Mouse (Mus musculus) lung, embryonic 15.5 days (tissue): ENCODE results near the gene Lrrc75b. TPM values are rescaled to one million over a fixed set of nuclear protein-coding genes. Genes with fewer than 3 reads are reported as not detected.
"Not testable (repeated sequence)": the region's sequence is repeated elsewhere in the genome, so short reads cannot be mapped to it uniquely, and the experiment has no call there.

Source experiments
- ATAC-seq: fragments of 200-750 bp; cut with Nextera tagmentation; 2 replicates; pipeline ENCODE4 v1.8.0; 2017; ENCODE audit warnings: moderate number of reproducible peaks, borderline replicate concordance; ENCODE audit not compliant: low FRiP score, low TSS enrichment; ENCODE audit errors: extremely low read depth
- H3K27ac ChIP-seq: fragments of 300-500 bp; sonication (generic); 2 replicates; pipeline ENCODE4 v1.5.1; 2015; ENCODE audit warnings: moderate library complexity, mild to moderate bottlenecking, inconsistent platforms
- H3K27me3 ChIP-seq: fragments of 300-500 bp; sonication (generic); 2 replicates; pipeline ENCODE4 v1.6.1; 2015; ENCODE audit warnings: inconsistent platforms
- H3K36me3 ChIP-seq: fragments of 300-500 bp; sonication (generic); 2 replicates; pipeline ENCODE4 v1.6.1; 2015; ENCODE audit warnings: inconsistent platforms
- H3K4me1 ChIP-seq: fragments of 300-500 bp; sonication (generic); 2 replicates; pipeline ENCODE4 v1.6.1; 2015; ENCODE audit warnings: inconsistent platforms
- H3K4me2 ChIP-seq: fragments of 300-500 bp; sonication (generic); 2 replicates; pipeline ENCODE4 v1.6.1; 2015; ENCODE audit warnings: inconsistent platforms, mild to moderate bottlenecking, moderate library complexity
- H3K4me3 ChIP-seq: fragments of 300-500 bp; sonication (generic); 2 replicates; pipeline ENCODE4 v1.5.1; 2015; ENCODE audit warnings: mild to moderate bottlenecking, inconsistent platforms
- H3K9ac ChIP-seq: fragments of 300-500 bp; sonication (generic); 2 replicates; pipeline ENCODE4 v1.6.1; 2015; ENCODE audit warnings: inconsistent platforms
- H3K9me3 ChIP-seq: fragments of 300-500 bp; sonication (generic); 2 replicates; pipeline ENCODE4 v1.6.1; 2016; ENCODE audit warnings: inconsistent platforms
- WGBS: fragments of 180-500 bp; shearing (Covaris S2); methylation state at CpG from one replicate; pipeline ENCODE4 v1.1.7; 2015; 5-methylcytosine and 5-hydroxymethylcytosine counted together
- polyA plus RNA-seq: library from polyadenylated mRNA; unstranded; fragments of >200 nt; fragmentation: Nextera tagmentation; extraction: Ambion mirVana; gene quantifications from 2 replicates; pipeline ENCODE4 v1.2.1, GENCODE M21; 2015

Gene Lrrc75b
- polyA plus RNA-seq, 1 experiment from 2014 or later: 1.1 TPM

- 95% methylated on average over 9 of the region's 9 CpGs for WGBS
- H3K4me3 ChIP-seq, H3K9ac ChIP-seq, ATAC-seq, H3K4me1 ChIP-seq, H3K9me3 ChIP-seq, H3K4me2 ChIP-seq, H3K27ac ChIP-seq, H3K27me3 ChIP-seq: not testable (repeated sequence)
- peaks cover 53% of the 10 kb centered on the region for H3K36me3 ChIP-seq
Measured at GRCm38 (mm10) chr10:75525450-75525849, 34.7 kb downstream of the Lrrc75b start.

- Histone ChIP-seq H3K36me3 (peaks cover 57% of the 10 kb centered on the region), H3K27ac (no peak overlapping the region), H3K9ac (no peak overlapping the region), H3K4me1 (peaks cover 27% of the 10 kb centered on the region), H3K27me3 (no peaks in the 10 kb centered on the region), H3K4me2 (no peak overlapping the region), H3K4me3 (no peak overlapping the region), H3K9me3 (no peaks in the 10 kb centered on the region)
- WGBS: 79% methylated on average over 4 of the region's 4 CpGs
- ATAC-seq: no peak
Measured at GRCm38 (mm10) chr10:75521643-75522042, 38.5 kb downstream of the Lrrc75b start.

- H3K36me3 ChIP-seq: peaks cover 53% of the 10 kb centered on the region
Measured at GRCm38 (mm10) chr10:75520581-75520980, 39.5 kb downstream of the Lrrc75b start.

GRCm38 (mm10) chr10:75517758-75518143, 42.4 kb downstream of the Lrrc75b start, which contains the start of gene Gucd1:
Gucd1 (minus strand) TSS chr10:75517972.
- Histone ChIP-seq H3K27ac (peak within 1 kb of the TSS; percentile 99), H3K4me1 (peaks cover 41% of the 10 kb centered on the region), H3K4me2 (peak within 1 kb of the TSS; percentile 78), H3K36me3 (peaks cover 27% of the 10 kb centered on the region), H3K4me3 (peak within 1 kb of the TSS; percentile 72), H3K9ac (peak within 1 kb of the TSS; percentile 90), H3K27me3 (no peaks in the 10 kb centered on the region), H3K9me3 (no peaks in the 10 kb centered on the region)
- WGBS: under 1% methylated on average over 20 of the region's 20 CpGs
- peak; percentile 89 for ATAC-seq

More at GRCm38 (mm10) chr10:75520581-75520980, 39.5 kb downstream of the Lrrc75b start:
- H3K9ac ChIP-seq: no peak overlapping the region
- 87% methylated on average over 5 of the region's 5 CpGs for WGBS
- peaks cover 37% of the 10 kb centered on the region for H3K4me1 ChIP-seq
- no peak overlapping the region for H3K27ac ChIP-seq
- no peaks in the 10 kb centered on the region for H3K9me3 ChIP-seq
- no peaks in the 10 kb centered on the region for H3K27me3 ChIP-seq
- no peak overlapping the region for H3K4me3 ChIP-seq
- ATAC-seq: no peak
- H3K4me2 ChIP-seq: no peak overlapping the region

- WGBS: 1% methylated on average over 47 of the region's 52 CpGs
- peak within 1 kb of the TSS; percentile 99 for H3K27ac ChIP-seq
Measured at GRCm38 (mm10) chr10:75517073-75517757, 42.9 kb downstream of the Lrrc75b start, which contains the start of gene Snrpd3. Snrpd3 (plus strand) TSS chr10:75517551.

GRCm38 (mm10) chr10:75516724-75517072, 43.4 kb downstream of the Lrrc75b start:
- no peak for ATAC-seq
- no peaks in the 10 kb centered on the region for H3K27me3 ChIP-seq
- peak overlapping the region; percentile 78 for H3K4me2 ChIP-seq
- H3K9ac ChIP-seq: peak overlapping the region; percentile 90
- peaks cover 41% of the 10 kb centered on the region for H3K4me1 ChIP-seq
- H3K36me3 ChIP-seq: peaks cover 25% of the 10 kb centered on the region
- H3K4me3 ChIP-seq: peak overlapping the region; percentile 72
- 0% methylated on average over 12 of the region's 12 CpGs for WGBS
- no peaks in the 10 kb centered on the region for H3K9me3 ChIP-seq
- H3K27ac ChIP-seq: peak overlapping the region; percentile 99

More at GRCm38 (mm10) chr10:75517073-75517757, 42.9 kb downstream of the Lrrc75b start, which contains the start of gene Snrpd3:
- ATAC-seq: peak; percentile 95
- Histone ChIP-seq H3K4me1 (peaks cover 41% of the 10 kb centered on the region), H3K9ac (peak within 1 kb of the TSS; percentile 90), H3K4me2 (peak within 1 kb of the TSS; percentile 78), H3K4me3 (peak within 1 kb of the TSS; percentile 72), H3K9me3 (no peaks in the 10 kb centered on the region), H3K36me3 (peaks cover 27% of the 10 kb centered on the region), H3K27me3 (no peaks in the 10 kb centered on the region)

- Histone ChIP-seq H3K27me3 (no peaks in the 10 kb centered on the region), H3K9ac (peak overlapping the region; percentile 90), H3K4me2 (peak overlapping the region; percentile 78), H3K4me3 (peak overlapping the region; percentile 72), H3K27ac (peak overlapping the region; percentile 99; the same call in 1 of the 2 replicates), H3K4me1 (peaks cover 39% of the 10 kb centered on the region), H3K36me3 (peaks cover 26% of the 10 kb centered on the region), H3K9me3 (no peaks in the 10 kb centered on the region)
- WGBS: 20% methylated on average over 8 of the region's 8 CpGs
- no peak for ATAC-seq
Measured at GRCm38 (mm10) chr10:75516038-75516723, 43.9 kb downstream of the Lrrc75b start.

- Histone ChIP-seq H3K4me3 (peak overlapping the region; percentile 72; the same call in 1 of the 2 replicates), H3K4me1 (peaks cover 32% of the 10 kb centered on the region), H3K4me2 (peak overlapping the region; percentile 78), H3K36me3 (peaks cover 26% of the 10 kb centered on the region), H3K9ac (peak overlapping the region; percentile 21; the same call in 1 of the 2 replicates), H3K27me3 (no peaks in the 10 kb centered on the region), H3K27ac (no peak overlapping the region), H3K9me3 (no peaks in the 10 kb centered on the region)
- no peak for ATAC-seq
- WGBS: 76% methylated on average over 4 of the region's 4 CpGs
Measured at GRCm38 (mm10) chr10:75515216-75516037, 44.7 kb downstream of the Lrrc75b start.

- Histone ChIP-seq H3K4me1 (peaks cover 26% of the 10 kb centered on the region), H3K27me3 (no peaks in the 10 kb centered on the region), H3K4me3 (no peak overlapping the region), H3K36me3 (peaks cover 26% of the 10 kb centered on the region), H3K9ac (no peak overlapping the region), H3K4me2 (no peak overlapping the region), H3K9me3 (no peaks in the 10 kb centered on the region), H3K27ac (no peak overlapping the region)
- no peak for ATAC-seq
- 64% methylated on average over 7 of the region's 7 CpGs for WGBS
Measured at GRCm38 (mm10) chr10:75514361-75514760, 45.8 kb downstream of the Lrrc75b start.

GRCm38 (mm10) chr10:75513306-75514067, 46.6 kb downstream of the Lrrc75b start:
- H3K27me3 ChIP-seq: no peaks in the 10 kb centered on the region
- peaks cover 35% of the 10 kb centered on the region for H3K36me3 ChIP-seq
- ATAC-seq: no peak
- H3K4me2 ChIP-seq: no peak overlapping the region
- H3K9ac ChIP-seq: no peak overlapping the region
- no peak overlapping the region for H3K4me3 ChIP-seq
- WGBS: 90% methylated on average over 8 of the region's 8 CpGs
- peaks cover 17% of the 10 kb centered on the region for H3K4me1 ChIP-seq
- H3K9me3 ChIP-seq: no peaks in the 10 kb centered on the region
- no peak overlapping the region for H3K27ac ChIP-seq

GRCm38 (mm10) chr10:75512796-75513195, 47.3 kb downstream of the Lrrc75b start:
- Histone ChIP-seq H3K27ac (no peak overlapping the region), H3K36me3 (peaks cover 42% of the 10 kb centered on the region), H3K27me3 (no peaks in the 10 kb centered on the region), H3K9ac (no peak overlapping the region), H3K4me2 (no peak overlapping the region), H3K4me3 (no peak overlapping the region), H3K4me1 (peaks cover 15% of the 10 kb centered on the region), H3K9me3 (no peaks in the 10 kb centered on the region)
- 78% methylated on average over 7 of the region's 7 CpGs for WGBS
- ATAC-seq: no peak
